Mouse (Mus musculus) lung, adult 2 months (tissue): ENCODE measurements around the gene Sulf2.

Experiments
- CTCF ChIP-seq: fragments of 200-500 bp; IDR thresholded peaks from 2 replicates; pipeline ENCODE4 v1.5.1; 2011; ENCODE audit warnings: mild to moderate bottlenecking, low read length, control low read depth; ENCODE audit not compliant: insufficient read depth
- POLR2A ChIP-seq: fragments of 200-500 bp; IDR thresholded peaks from 2 replicates; pipeline ENCODE4 v1.6.1; 2011; ENCODE audit warnings: low read depth, mild to moderate bottlenecking, control low read depth, low read length, borderline replicate concordance; ENCODE audit errors: extremely low read depth

DNA sequence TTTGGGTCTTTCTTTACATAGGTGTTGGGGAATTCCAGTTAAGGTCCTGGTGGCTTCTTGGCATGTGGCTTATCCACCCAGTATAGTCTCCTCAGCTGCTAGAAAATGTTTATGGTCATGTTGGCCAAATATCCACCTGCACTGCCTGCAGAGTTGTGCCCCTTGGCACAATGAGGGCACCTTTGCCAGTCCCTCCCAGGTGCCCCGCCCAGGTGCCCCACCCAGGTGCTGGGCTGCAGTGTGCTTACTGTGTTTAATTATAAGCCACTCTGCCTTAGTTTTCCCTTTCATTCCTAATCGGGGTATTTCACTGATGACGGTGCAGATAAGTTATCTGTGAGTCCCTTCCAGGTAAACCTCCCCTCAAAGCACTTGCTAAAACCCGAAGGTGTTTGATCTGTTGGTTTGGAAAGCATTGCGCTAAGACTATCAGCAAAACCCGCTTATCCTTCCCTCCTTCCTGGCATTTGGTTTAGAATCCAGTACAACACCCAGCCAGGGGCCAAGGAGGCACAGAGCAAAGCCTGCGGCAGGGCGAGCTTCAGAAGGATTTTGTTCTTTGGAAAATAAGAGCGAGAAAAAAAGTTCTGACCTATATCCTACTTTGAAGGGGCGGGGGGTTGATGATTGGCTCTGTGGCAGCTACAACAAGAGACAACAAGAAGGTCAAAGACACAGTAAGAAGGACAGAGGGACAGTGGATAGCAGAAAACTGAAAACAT is 7.4 kb downstream of the Sulf2 start:
- no peak for TF ChIP-seq POLR2A
- TF ChIP-seq CTCF = no peak
